Mouse (Mus musculus): Measurements from ENCODE around the gene Slc16a9. TPM values are rescaled to one million over a fixed set of nuclear protein-coding genes. Genes with fewer than 3 reads are reported as not detected.
A peak's percentile ranks its signal among the peaks of the same experiment; 100 is the strongest.

Slc16a9 gene
- polyA plus RNA-seq, 1 experiment from 2014 or later, result 6.3 TPM

DNA sequence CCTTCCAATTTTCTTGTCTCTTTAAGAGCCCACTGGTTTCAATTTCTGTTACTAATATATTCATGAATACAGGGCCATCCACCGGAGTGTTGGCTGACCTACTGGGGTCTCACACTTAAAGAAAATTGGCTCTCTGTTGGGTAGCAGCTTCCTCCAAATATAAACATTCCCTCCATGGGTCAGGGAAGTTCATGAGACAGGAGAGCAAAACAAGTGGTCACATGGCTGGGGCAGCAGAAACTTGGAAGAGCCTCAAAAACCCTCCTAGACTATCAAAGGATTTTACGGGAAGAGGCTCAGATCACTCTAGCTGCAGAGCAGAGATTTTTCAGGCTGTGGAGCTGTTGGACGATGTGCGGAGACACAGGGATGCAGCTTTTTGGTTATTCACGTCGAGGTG lies 19.1 kb upstream of the Slc16a9 start:
- Histone ChIP-seq H3K9me3 (ENCODE audit: low read depth, low read length) (no peaks in the 10 kb centered on the region), H3K27me3 (ENCODE audit: insufficient read depth, low read length) (no peaks in the 10 kb centered on the region), H3K4me1 (ENCODE audit: insufficient read depth) (peaks cover 7% of the 10 kb centered on the region; the same call in 1 of the 2 replicates), H3K9ac (no peak overlapping the region), H3K36me3 (ENCODE audit: insufficient read depth) (no peaks in the 10 kb centered on the region), H3K27ac (ENCODE audit: low read depth) (no peak overlapping the region), H3K4me2 (no peak overlapping the region), H3K4me3 (ENCODE audit: low read depth, low read length) (no peak overlapping the region)
- 21% methylated on average over 6 of the region's 6 CpGs for WGBS
- no peak for TF ChIP-seq CTCF (IDR thresholded peaks at IDR 0.05; ENCODE audit: low read depth)
- ATAC-seq (ENCODE audit: insufficient read depth), result peak; percentile 74
- DNase-seq, result peak; percentile 86

DNA sequence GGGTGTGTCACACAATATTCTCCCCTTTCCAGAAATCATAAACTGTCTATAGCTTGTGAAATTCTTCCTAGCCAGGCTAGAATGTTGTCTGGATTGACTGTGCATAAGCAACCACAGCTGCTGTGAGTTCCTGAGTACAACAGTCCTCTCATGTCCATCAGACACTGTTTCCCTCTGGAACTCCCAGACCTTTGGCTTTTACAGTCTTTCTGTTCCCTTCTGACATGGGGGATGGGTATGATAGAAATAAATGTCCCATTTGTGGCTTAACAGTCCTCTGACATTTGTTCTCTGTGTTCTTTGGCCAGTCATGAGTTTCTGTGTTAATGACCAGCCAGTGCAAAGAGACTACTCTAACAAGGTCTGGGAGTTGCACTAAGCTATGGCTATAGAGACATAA lies 18.3 kb upstream of the Slc16a9 start:
- Histone ChIP-seq H3K9ac (no peak overlapping the region), H3K36me3 (ENCODE audit: insufficient read depth) (no peaks in the 10 kb centered on the region), H3K27me3 (ENCODE audit: insufficient read depth, low read length) (no peaks in the 10 kb centered on the region), H3K4me2 (no peak overlapping the region), H3K4me3 (ENCODE audit: low read depth, low read length) (no peak overlapping the region), H3K27ac (ENCODE audit: low read depth) (no peak overlapping the region), H3K4me1 (ENCODE audit: insufficient read depth) (peaks cover 7% of the 10 kb centered on the region; the same call in 1 of the 2 replicates), H3K9me3 (ENCODE audit: low read depth, low read length) (no peaks in the 10 kb centered on the region)
- peak; percentile 86 for DNase-seq
- TF ChIP-seq CTCF (IDR thresholded peaks at IDR 0.05; ENCODE audit: low read depth), result no peak
- ATAC-seq (ENCODE audit: insufficient read depth), result peak; percentile 77

DNA sequence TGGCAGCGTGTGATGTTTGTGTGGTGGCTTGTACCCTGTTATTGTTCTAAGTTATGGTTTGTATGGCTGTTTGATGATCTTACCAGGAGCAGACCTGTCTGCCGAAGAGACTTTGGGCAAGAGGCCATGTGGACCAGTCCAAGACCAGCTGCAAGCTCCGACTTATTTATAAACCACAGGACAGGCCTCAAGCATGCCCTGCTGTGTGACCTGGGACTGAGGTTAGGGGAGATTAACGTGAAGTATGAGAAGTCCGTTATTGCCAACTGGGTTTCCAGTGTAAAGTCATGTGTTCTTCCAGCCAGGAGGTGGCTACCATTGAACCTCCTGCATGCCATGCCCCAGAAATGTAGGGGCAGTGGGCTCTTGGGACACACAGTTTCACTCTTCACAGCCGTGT lies 14.5 kb upstream of the Slc16a9 start:
- Histone ChIP-seq H3K9me3 (ENCODE audit: low read depth, low read length) (no peaks in the 10 kb centered on the region), H3K4me3 (ENCODE audit: low read depth, low read length) (no peak overlapping the region), H3K27me3 (ENCODE audit: insufficient read depth, low read length) (no peaks in the 10 kb centered on the region), H3K27ac (ENCODE audit: low read depth) (no peak overlapping the region), H3K9ac (no peak overlapping the region), H3K4me2 (no peak overlapping the region), H3K4me1 (ENCODE audit: insufficient read depth) (peaks cover 2% of the 10 kb centered on the region; the same call in 1 of the 2 replicates), H3K36me3 (ENCODE audit: insufficient read depth) (no peaks in the 10 kb centered on the region)
- WGBS, result 82% methylated on average over 6 of the region's 6 CpGs
- no peak for DNase-seq
- TF ChIP-seq CTCF (IDR thresholded peaks at IDR 0.05; ENCODE audit: low read depth), result no peak
- ATAC-seq (ENCODE audit: insufficient read depth), result no peak

DNA sequence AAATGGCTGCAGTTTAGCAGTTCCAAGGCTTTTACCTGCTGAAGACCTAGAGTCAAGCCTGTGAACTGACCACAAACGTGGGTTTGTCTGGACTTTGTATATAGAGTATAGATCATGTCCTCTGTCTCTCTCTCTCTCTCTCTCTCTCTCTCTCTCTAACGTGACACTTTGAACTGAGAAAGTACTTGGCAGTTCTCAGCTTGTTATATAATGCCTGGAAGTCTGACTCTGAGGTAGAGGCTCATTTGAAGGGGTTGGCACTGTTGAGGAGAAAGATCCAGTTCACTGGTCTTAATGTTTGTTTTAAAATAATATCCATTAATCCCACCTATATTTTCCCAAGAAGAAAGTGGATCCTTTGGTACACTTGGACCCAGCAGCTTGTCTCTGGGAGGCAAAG lies 7.0 kb upstream of the Slc16a9 start:
- WGBS, result 54% methylated on average over 2 of the region's 2 CpGs
- TF ChIP-seq CTCF (IDR thresholded peaks at IDR 0.05; ENCODE audit: low read depth), result no peak
- no peak overlapping the region for H3K9ac ChIP-seq

DNA sequence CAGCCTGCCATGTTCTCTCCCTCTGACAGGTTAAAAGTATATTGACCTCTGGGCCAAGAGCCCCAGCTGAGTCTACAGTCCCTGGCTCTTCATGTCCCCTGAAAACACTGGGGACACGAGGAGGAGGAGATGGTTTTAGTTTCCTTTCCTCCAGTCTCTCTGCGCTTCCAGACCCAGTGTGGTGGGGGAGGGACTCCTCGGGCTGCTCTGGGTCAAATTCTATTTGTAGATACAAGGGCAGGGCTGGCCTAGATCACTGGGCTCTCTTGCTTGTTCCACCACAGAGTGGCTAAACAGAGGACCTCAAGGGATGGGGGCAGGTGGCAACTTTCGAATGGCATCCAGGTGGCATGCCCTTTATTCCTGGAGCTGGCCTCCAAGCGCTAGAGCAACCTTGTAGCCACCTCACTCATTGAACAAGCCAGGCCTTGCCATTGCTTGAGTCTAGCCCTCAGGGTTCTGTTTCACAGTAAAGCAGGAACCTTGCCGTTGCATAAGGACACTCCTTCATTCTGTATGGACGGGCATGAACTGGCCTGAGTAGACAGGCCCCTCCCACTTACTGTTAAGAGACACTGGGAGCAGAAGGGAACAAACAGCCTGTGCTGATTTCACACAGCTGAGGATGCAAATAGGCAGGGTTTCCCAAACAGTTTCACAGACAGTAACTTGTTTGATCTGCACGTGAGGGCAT lies 2.0 kb upstream of the Slc16a9 start:
- TF ChIP-seq CTCF (IDR thresholded peaks at IDR 0.05; ENCODE audit: low read depth), result no peak
- ATAC-seq (ENCODE audit: insufficient read depth), result no peak
- Histone ChIP-seq H3K27ac (ENCODE audit: low read depth) (no peak overlapping the region), H3K4me1 (ENCODE audit: insufficient read depth) (no peaks in the 10 kb centered on the region), H3K4me2 (no peak overlapping the region), H3K27me3 (ENCODE audit: insufficient read depth, low read length) (peaks cover 6% of the 10 kb centered on the region; the same call in 1 of the 2 replicates), H3K9me3 (ENCODE audit: low read depth, low read length) (no peaks in the 10 kb centered on the region), H3K4me3 (ENCODE audit: low read depth, low read length) (no peak overlapping the region), H3K36me3 (ENCODE audit: insufficient read depth) (no peaks in the 10 kb centered on the region), H3K9ac (no peak overlapping the region)
- WGBS, result 46% methylated on average over 8 of the region's 8 CpGs
- DNase-seq, result peak; percentile 19

More for the DNA sequence above, 7.0 kb upstream of the Slc16a9 start:
- Histone ChIP-seq H3K27me3 (ENCODE audit: insufficient read depth, low read length) (no peaks in the 10 kb centered on the region), H3K9me3 (ENCODE audit: low read depth, low read length) (no peaks in the 10 kb centered on the region), H3K27ac (ENCODE audit: low read depth) (no peak overlapping the region), H3K36me3 (ENCODE audit: insufficient read depth) (no peaks in the 10 kb centered on the region), H3K4me1 (ENCODE audit: insufficient read depth) (no peaks in the 10 kb centered on the region), H3K4me3 (ENCODE audit: low read depth, low read length) (no peak overlapping the region), H3K4me2 (no peak overlapping the region)
- no peak for ATAC-seq (ENCODE audit: insufficient read depth)
- DNase-seq, result no peak

DNA sequence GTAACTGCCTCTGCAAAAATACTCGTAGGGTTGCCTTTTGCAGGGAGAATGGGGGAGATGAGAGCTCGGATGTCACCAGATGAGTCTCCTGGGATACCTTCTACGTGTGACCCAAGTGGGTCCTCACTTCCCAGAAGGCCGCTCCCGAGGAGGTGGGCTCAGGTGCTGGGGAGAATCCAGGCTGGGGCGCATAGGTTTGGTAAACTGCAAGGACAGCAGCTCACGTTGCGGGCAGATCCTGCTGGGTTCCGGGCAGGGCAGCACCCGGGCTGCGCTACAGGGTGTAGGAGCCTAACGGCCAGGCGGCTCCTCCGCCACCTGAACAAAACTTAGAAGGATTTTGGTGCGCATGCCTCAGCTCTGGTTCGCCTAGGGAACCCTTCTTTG lies 652 bp downstream of the Slc16a9 start:
- Histone ChIP-seq H3K4me2 (peak overlapping the region; percentile 94), H3K4me3 (ENCODE audit: low read depth, low read length) (peak overlapping the region; percentile 61), H3K4me1 (ENCODE audit: insufficient read depth) (no peaks in the 10 kb centered on the region), H3K9ac (peak overlapping the region; percentile 68), H3K27ac (ENCODE audit: low read depth) (peak overlapping the region; percentile 60; the same call in 1 of the 2 replicates), H3K27me3 (ENCODE audit: insufficient read depth, low read length) (peaks cover 6% of the 10 kb centered on the region; the same call in 1 of the 2 replicates), H3K9me3 (ENCODE audit: low read depth, low read length) (no peaks in the 10 kb centered on the region), H3K36me3 (ENCODE audit: insufficient read depth) (no peaks in the 10 kb centered on the region)
- no peak; the same call in none of the 2 replicates for ATAC-seq (ENCODE audit: insufficient read depth)
- no peak for TF ChIP-seq CTCF (IDR thresholded peaks at IDR 0.05; ENCODE audit: low read depth)
- WGBS, result under 1% methylated on average over 16 of the region's 16 CpGs
- DNase-seq, result peak; percentile 36

DNA sequence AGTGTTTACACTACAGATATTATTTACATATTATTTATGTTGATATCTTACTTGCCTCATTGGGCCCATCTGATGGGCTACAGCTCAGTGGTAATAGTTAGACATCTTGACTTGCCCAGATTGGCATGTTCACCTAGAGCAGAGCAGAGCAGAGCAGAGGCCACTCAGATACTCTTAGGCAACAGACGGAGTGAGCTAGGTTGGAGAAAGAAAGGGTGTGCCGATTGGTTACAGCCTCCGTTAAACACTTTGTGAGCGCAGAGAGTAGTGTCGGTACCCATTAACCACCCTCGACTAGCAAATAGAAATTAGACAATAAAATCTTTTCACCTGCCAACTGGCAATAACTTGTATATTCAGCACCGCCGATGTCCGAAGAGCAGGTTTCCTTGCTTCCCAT lies 1.2 kb downstream of the Slc16a9 start:
- H3K4me1 ChIP-seq (ENCODE audit: insufficient read depth), result no peaks in the 10 kb centered on the region
- 34% methylated on average over 9 of the region's 9 CpGs for WGBS
- H3K9me3 ChIP-seq (ENCODE audit: low read depth, low read length), result no peaks in the 10 kb centered on the region
- H3K36me3 ChIP-seq (ENCODE audit: insufficient read depth), result no peaks in the 10 kb centered on the region
- H3K4me2 ChIP-seq, result peak overlapping the region; percentile 94
- TF ChIP-seq CTCF (IDR thresholded peaks at IDR 0.05; ENCODE audit: low read depth), result no peak
- H3K27ac ChIP-seq (ENCODE audit: low read depth), result no peak overlapping the region
- DNase-seq (no peak), ATAC-seq (ENCODE audit: insufficient read depth) (no peak)
- H3K27me3 ChIP-seq (ENCODE audit: insufficient read depth, low read length), result peaks cover 6% of the 10 kb centered on the region; the same call in 1 of the 2 replicates
- peak overlapping the region; percentile 61 for H3K4me3 ChIP-seq (ENCODE audit: low read depth, low read length)
- no peak overlapping the region; the same call in 1 of the 2 replicates for H3K9ac ChIP-seq
